Mouse (Mus musculus) forebrain, embryonic 16.5 days (tissue): ENCODE measurements around the gene Gm49333. TPM values are rescaled to one million over a fixed set of nuclear protein-coding genes. Genes with fewer than 3 reads are reported as not detected.
A peak's percentile ranks its signal among the peaks of the same experiment; 100 is the strongest.
"Not testable (repeated sequence)": the region's sequence is repeated elsewhere in the genome, so short reads cannot be mapped to it uniquely, and the experiment has no call there.

Experiments used
- ATAC-seq: fragments of 200-750 bp; cut with Nextera tagmentation; 2 replicates; pipeline ENCODE4 v1.8.0; 2017; ENCODE audit warnings: mild to moderate bottlenecking, moderate library complexity
- H3K27ac ChIP-seq: fragments of 300-500 bp; sonication (generic); 2 replicates; pipeline ENCODE4 v1.5.1; 2014; ENCODE audit warnings: low read length, control low read depth
- H3K27me3 ChIP-seq: fragments of 300-500 bp; sonication (generic); replicated peaks from 2 replicates; pipeline ENCODE4 v1.6.1; 2014; ENCODE audit warnings: low read length; ENCODE audit not compliant: control insufficient read depth, insufficient read depth
- H3K36me3 ChIP-seq: fragments of 300-500 bp; sonication (generic); 2 replicates; pipeline ENCODE4 v1.6.1; 2014; ENCODE audit not compliant: control insufficient read depth, insufficient read depth
- H3K4me1 ChIP-seq: fragments of 300-500 bp; sonication (generic); replicated peaks from 2 replicates; pipeline ENCODE4 v1.6.1; 2014; ENCODE audit warnings: low read length; ENCODE audit not compliant: control insufficient read depth, insufficient read depth
- H3K4me2 ChIP-seq: fragments of 300-500 bp; sonication (generic); 2 replicates; pipeline ENCODE4 v1.6.1; 2014; ENCODE audit warnings: mild to moderate bottlenecking, low read length, control low read depth
- H3K4me3 ChIP-seq: fragments of 300-500 bp; sonication (generic); replicated peaks from 2 replicates; pipeline ENCODE4 v1.5.1; 2014; ENCODE audit warnings: mild to moderate bottlenecking, low read length, control low read depth
- H3K9ac ChIP-seq: fragments of 300-500 bp; sonication (generic); replicated peaks from 2 replicates; pipeline ENCODE4 v1.6.1; 2014; ENCODE audit warnings: low read depth, low read length, control low read depth
- H3K9me3 ChIP-seq: fragments of 300-500 bp; sonication (generic); 2 replicates; pipeline ENCODE4 v1.6.1; 2016; ENCODE audit warnings: low read length; ENCODE audit not compliant: control insufficient read depth
- WGBS: fragments of 180-500 bp; shearing (Covaris S2); extraction: QIAGEN DNeasy Blood & Tissue Kit; methylation state at CpG from one replicate; pipeline ENCODE4 v1.1.7; 2014; 5-methylcytosine and 5-hydroxymethylcytosine counted together
- polyA plus RNA-seq: library from polyadenylated mRNA; unstranded; fragments of >200 nt; fragmentation: Nextera tagmentation; extraction: Ambion mirVana; gene quantifications from 2 replicates; pipeline ENCODE4 v1.2.1, GENCODE M21; 2015

The Gm49333 gene
- polyA plus RNA-seq, 1 experiment from 2014 or later: not detected

- H3K27me3 ChIP-seq: no peaks in the 10 kb centered on the region
- peak within 1 kb of the TSS; percentile 86 for H3K4me3 ChIP-seq
- no peaks in the 10 kb centered on the region for H3K9me3 ChIP-seq
- peaks cover 18% of the 10 kb centered on the region for H3K4me1 ChIP-seq
- peak within 1 kb of the TSS; percentile 99 for H3K4me2 ChIP-seq
- 3% methylated on average over 42 of the region's 46 CpGs for WGBS
- peak within 1 kb of the TSS; percentile 83 for H3K27ac ChIP-seq
- peak; percentile 97 for ATAC-seq
- peaks cover 12% of the 10 kb centered on the region for H3K36me3 ChIP-seq
- peak within 1 kb of the TSS; percentile 90 for H3K9ac ChIP-seq
Observed at GRCm38 (mm10) chr16:20651076-20651946, 39.9 kb downstream of the Gm49333 start, which contains the start of gene Psmd2. Gene Psmd2 (plus strand): TSS chr16:20651652.

GRCm38 (mm10) chr16:20651947-20652310, 40.5 kb downstream of the Gm49333 start:
- Histone ChIP-seq H3K4me2 (peak overlapping the region; percentile 99), H3K36me3 (peaks cover 17% of the 10 kb centered on the region), H3K27me3 (no peaks in the 10 kb centered on the region), H3K4me3 (peak overlapping the region; percentile 86), H3K9me3 (no peaks in the 10 kb centered on the region), H3K4me1 (peaks cover 18% of the 10 kb centered on the region), H3K9ac (peak overlapping the region; percentile 90), H3K27ac (peak overlapping the region; percentile 83; the same call in 1 of the 2 replicates)
- WGBS: 9% methylated on average over 12 of the region's 12 CpGs
- ATAC-seq: no peak

DNA sequence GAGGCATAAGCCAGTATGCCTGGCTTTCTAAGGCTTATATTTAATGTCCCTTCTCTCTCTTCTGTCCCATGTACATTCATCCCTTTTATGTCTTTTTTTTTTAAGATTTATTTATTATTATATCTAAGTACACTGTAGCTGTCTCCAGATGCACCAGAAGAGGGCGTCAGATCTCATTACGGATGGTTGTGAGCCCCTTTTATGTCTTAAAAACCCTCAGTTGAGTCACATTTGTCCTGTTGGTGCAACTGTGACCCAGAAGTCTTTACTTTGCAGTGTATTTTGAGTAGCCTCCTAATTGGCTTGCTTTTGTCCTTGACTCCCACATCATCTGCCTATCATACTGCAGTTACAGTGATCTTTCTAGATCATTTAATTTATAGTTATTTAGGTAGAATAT, 41.9 kb downstream of the Gm49333 start:
- H3K9me3 ChIP-seq: no peaks in the 10 kb centered on the region
- 32% methylated on average over 2 of the region's 2 CpGs for WGBS
- no peak overlapping the region for H3K9ac ChIP-seq
- H3K4me1 ChIP-seq: peaks cover 18% of the 10 kb centered on the region
- no peak overlapping the region for H3K4me2 ChIP-seq
- no peak overlapping the region for H3K27ac ChIP-seq
- H3K27me3 ChIP-seq: no peaks in the 10 kb centered on the region
- peaks cover 30% of the 10 kb centered on the region for H3K36me3 ChIP-seq
- no peak for ATAC-seq
- no peak overlapping the region for H3K4me3 ChIP-seq

DNA sequence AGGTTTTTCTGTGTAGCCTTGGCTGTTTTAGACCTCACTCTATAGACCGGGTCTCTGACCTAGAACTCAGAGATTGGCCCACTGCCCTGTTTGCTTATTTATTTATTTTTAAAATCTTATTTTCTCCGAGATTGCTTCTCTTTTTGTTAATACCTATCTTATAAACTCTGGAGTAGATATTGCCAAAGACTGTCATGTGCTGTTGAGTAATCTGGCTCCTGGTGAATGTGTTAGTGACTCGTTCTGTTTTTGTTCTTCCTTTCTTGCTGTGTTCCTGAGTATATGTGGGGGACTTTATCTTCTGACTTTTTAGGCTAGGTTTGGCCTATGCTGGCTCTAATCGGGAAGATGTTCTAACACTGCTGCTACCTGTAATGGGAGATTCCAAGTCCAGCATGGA, 46.3 kb downstream of the Gm49333 start:
- Histone ChIP-seq H3K9me3 (no peaks in the 10 kb centered on the region), H3K27ac (no peak overlapping the region), H3K4me3 (no peak overlapping the region), H3K36me3 (peaks cover 49% of the 10 kb centered on the region), H3K9ac (no peak overlapping the region), H3K4me1 (peaks cover 6% of the 10 kb centered on the region), H3K27me3 (no peaks in the 10 kb centered on the region), H3K4me2 (no peak overlapping the region)
- ATAC-seq: no peak
- 96% methylated on average over 4 of the region's 4 CpGs for WGBS

DNA sequence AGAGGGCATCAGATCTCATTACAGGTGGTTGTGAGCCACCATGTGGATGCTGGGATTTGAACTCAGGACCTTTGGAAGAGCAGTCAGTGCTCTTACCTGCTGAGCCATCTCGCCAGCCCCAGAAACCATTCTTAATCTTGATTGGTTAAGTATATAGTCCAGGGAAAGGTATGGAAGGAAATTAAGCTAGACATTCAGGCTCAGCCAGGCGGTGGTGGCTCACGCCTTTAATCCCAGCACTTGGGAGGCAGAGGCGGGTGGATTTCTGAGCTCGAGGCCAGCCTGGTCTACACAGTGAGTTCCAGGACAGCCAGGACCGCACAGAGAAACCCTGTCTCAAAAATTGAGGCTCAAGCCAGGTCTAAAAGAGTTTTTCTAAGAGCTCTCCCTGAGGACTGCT, 56.6 kb downstream of the Gm49333 start, which contains the start of gene Eif4g1:
Gene Eif4g1 (plus strand): TSS at position 301 of the 400 bp plus-strand sequence.
- H3K9ac ChIP-seq, H3K4me3 ChIP-seq, H3K36me3 ChIP-seq, H3K9me3 ChIP-seq, ATAC-seq, H3K27me3 ChIP-seq, H3K4me2 ChIP-seq, H3K27ac ChIP-seq, H3K4me1 ChIP-seq: not testable (repeated sequence)
- 96% methylated on average over 5 of the region's 6 CpGs for WGBS

GRCm38 (mm10) chr16:20670291-20670690, 58.9 kb downstream of the Gm49333 start:
- H3K9me3 ChIP-seq: no peaks in the 10 kb centered on the region
- no peaks in the 10 kb centered on the region for H3K36me3 ChIP-seq
- no peak overlapping the region for H3K9ac ChIP-seq
- no peak for ATAC-seq
- no peak overlapping the region for H3K4me3 ChIP-seq
- WGBS: 89% methylated on average over 3 of the region's 3 CpGs
- no peak overlapping the region for H3K4me2 ChIP-seq
- H3K27me3 ChIP-seq: no peaks in the 10 kb centered on the region
- H3K4me1 ChIP-seq: peaks cover 21% of the 10 kb centered on the region
- H3K27ac ChIP-seq: no peak overlapping the region

- H3K4me3 ChIP-seq: no peak overlapping the region; the same call in 1 of the 2 replicates
- no peak overlapping the region for H3K9ac ChIP-seq
- H3K4me1 ChIP-seq: peaks cover 21% of the 10 kb centered on the region
- ATAC-seq: no peak
- 21% methylated on average over 6 of the region's 6 CpGs for WGBS
- peak overlapping the region; percentile 75 for H3K4me2 ChIP-seq
- H3K27me3 ChIP-seq: no peaks in the 10 kb centered on the region
- no peak overlapping the region for H3K27ac ChIP-seq
- no peaks in the 10 kb centered on the region for H3K9me3 ChIP-seq
- peaks cover 3% of the 10 kb centered on the region for H3K36me3 ChIP-seq
Observed at GRCm38 (mm10) chr16:20671886-20672285, 60.5 kb downstream of the Gm49333 start.

GRCm38 (mm10) chr16:20672500-20672902, 61.1 kb downstream of the Gm49333 start:
- H3K4me1 ChIP-seq: peaks cover 21% of the 10 kb centered on the region
- no peaks in the 10 kb centered on the region for H3K9me3 ChIP-seq
- H3K36me3 ChIP-seq: peaks cover 8% of the 10 kb centered on the region
- peak; percentile 97 for ATAC-seq
- peak overlapping the region; percentile 76 for H3K4me3 ChIP-seq
- peak overlapping the region; percentile 90 for H3K9ac ChIP-seq
- H3K27me3 ChIP-seq: no peaks in the 10 kb centered on the region
- peak overlapping the region; percentile 75 for H3K4me2 ChIP-seq
- H3K27ac ChIP-seq: peak overlapping the region; percentile 80
- whole genome bisulfite sequencing: 0% methylated on average over 25 of the region's 38 CpGs

- peak overlapping the region; percentile 90 for H3K9ac ChIP-seq
- H3K27ac ChIP-seq: peak overlapping the region; percentile 80
- no peaks in the 10 kb centered on the region for H3K9me3 ChIP-seq
- H3K4me3 ChIP-seq: peak overlapping the region; percentile 76
- 0% methylated on average over 65 of the region's 78 CpGs for WGBS
- peaks cover 13% of the 10 kb centered on the region for H3K36me3 ChIP-seq
- H3K4me1 ChIP-seq: peaks cover 21% of the 10 kb centered on the region
- peak; percentile 74; the same call in 1 of the 2 replicates for ATAC-seq
- peak overlapping the region; percentile 71 for H3K4me2 ChIP-seq
- H3K27me3 ChIP-seq: no peaks in the 10 kb centered on the region
Observed at GRCm38 (mm10) chr16:20672965-20673705, 61.7 kb downstream of the Gm49333 start.
